Mouse (Mus musculus): Measurements from ENCODE around the gene Mroh2a.

Gene Mroh2a

DNA sequence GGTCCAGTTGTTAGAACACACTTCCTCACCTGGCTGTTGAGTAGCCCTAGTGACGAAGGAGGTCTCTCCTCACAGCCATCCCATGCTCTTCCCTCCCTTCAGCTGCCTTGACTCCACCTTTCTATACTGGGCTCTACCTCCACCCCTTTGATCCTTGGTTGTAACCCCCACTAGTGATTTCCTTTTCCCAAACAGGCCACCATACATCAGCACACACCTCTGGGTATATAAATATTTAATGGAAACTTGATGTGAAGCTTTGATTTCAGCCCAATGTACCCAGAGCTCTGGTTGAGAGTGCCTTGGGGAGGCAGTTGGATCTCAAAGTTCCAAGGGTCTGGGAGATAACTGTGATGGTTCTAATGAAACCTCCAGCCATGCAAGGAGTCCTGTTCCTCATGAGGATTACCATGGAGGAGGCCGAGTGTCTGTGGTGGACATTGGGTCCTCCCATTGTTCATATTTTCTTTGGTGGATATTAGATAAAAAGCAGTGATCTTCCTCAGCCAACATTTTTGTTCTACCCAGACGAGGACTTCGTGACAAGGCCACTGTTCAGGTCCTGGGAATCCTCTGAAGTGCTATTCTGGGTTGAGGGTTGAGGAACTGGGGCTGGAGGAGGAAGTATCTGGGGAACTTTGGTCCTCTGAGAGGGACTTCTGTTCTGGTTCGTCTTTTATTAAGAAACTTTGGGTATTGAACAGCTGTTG is at the start of gene Mroh2a:
Gene Mroh2a (plus strand): TSS at position 317 of the 710 bp plus-strand sequence.
- DNase-seq, result no peak

DNA sequence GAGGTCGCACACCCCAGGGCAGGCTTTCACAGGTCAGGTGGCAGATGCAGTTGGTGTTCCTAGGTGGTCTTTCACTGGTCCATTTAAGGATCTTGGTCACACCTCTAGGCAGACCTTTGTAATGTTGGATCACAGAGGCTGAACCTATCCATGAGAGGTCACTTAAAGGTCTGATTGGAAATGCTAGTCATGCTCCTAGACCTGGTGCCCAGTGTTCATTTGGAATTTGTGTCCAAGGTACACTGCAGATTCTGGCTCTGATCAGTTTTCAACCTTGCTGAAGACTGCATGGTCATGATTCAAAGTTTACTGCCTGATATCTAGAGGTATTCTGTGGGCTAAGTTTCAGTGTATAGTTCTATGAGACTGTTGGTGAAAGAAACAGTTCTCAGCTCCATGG is 47.1 kb upstream of the Mroh2a start:
- DNase-seq, result no peak

DNA sequence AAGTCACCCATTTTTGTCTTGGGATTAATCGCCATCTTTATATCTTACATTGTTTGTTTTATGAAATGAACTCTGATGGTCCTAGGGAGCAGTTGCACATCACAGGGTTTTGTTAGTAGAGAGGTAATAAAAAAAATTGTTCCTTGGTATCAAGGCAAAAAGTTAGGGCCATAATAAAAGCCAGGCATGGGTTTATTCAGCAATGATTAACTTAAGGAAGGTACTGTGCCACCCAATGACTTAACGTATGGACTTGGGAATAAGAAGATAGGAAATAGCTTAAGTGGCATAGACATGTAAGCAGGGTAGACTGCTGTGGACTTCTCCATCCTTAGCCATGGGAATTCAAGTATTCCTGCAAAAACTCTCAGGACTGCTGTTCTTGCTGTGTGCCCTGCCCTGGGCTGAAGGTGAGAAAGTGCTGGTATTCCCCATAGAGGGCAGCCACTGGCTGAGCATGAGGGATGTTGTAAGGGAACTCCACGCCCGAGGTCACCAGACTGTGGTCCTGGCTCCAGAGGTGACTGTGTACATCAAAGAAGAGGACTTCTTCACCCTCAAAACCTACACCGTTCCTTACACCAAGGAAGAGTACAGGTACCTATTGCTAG is 40.4 kb upstream of the Mroh2a start:
- DNase-seq, result no peak

DNA sequence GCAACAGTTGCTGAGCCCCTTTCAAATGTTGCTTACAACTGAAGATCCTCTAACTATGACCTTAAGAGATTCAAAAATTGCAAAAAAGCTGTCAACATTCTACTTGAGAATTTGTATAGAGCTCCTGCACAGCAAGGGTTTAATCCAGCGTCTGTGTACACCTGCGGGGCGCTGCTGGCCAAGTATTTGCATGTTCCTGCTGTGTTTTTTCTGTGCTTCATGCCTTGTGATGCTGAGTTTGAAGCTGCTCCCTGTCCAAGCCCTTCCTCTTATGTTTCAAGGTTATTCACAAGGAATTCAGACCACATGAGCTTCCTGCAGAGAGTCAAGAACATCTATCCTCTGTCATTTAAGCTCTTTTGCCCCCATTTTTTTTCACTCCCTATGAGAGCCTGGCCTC is 34.6 kb upstream of the Mroh2a start:
- DNase-seq, result no peak

DNA sequence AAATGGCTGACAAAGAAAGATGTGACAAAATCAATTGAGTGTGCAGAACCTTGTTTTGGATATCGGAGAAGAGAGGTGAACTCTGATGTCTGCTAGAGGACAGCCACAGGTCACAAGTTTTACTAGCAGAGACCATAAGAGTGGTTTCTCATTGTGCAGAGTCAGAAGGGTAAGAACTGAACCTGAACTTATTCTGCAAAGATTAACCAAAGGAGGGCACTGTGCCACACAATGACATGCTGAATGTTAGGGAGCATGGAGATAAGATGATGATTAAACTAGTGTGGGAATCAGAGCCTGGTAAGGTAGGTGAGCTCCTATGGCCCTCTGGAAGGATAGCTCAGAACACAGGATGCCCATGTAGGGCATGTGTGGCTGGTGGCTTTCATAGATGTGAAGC is 31.1 kb upstream of the Mroh2a start:
- DNase-seq, result no peak

DNA sequence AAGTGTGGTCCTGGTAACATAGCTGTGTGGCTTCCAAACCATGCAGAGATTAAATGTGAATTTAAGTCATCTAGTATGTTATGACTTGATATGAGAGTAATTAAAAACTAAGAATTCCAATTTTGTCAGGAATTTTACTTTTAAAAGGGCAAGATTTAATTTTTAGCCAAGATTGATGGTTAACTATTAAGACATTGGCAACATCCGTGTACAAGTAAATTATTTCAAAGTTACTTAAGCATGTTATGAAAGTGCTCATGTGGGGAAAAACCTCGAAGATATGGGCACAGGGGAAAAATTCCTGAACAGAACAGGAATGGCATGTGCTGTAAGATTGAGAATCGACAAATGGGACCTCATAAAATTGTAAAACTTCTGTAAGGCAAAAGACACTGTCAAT is 29.3 kb upstream of the Mroh2a start:
- DNase-seq, result no peak

GRCm38 (mm10) chr1:88199996-88200395 is 26.8 kb upstream of the Mroh2a start:
- peak; percentile 48 for DNase-seq

- DNase-seq, result no peak
These were observed 26.3 kb upstream of the Mroh2a start, which contains the start of gene Ugt1a2 for GRCm38 (mm10) chr1:88200456-88200855. Ugt1a2 (plus strand) TSS chr1:88200601.

GRCm38 (mm10) chr1:88205294-88205922 is 21.4 kb upstream of the Mroh2a start, which contains the start of gene Dnajb3:
Dnajb3 (minus strand) TSS chr1:88205782.
- peak; percentile 85 for DNase-seq

DNA sequence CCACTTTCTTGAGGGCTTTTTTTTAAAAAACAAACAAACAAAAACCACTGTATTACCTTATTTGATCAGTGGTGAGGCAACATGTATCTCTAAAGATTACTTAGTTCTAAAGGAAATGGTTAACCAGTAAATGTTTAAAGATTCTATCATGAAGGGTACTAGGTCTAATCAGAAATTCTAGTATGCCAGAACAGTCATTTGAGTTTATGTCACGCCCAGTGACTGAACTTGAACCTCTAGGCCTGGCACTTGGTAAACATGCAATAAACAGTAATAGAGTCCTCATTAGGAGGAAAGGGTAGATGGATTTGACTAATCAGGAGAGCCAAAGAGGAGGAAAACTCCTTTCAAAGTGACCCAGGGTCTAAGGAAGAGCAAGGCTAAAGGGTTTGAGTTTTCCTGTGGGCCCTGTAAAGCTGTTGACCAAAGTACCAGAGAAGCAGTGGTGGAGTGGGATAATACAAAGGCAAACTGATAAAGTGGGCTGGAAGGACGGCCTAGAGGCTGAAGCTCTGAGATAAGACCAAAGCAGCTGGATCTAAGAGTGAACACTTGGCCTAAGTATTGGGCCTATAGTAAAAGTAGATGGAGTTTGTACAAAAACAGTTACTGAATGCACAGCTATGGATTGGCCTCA is 19.8 kb upstream of the Mroh2a start:
- no peak for DNase-seq

DNA sequence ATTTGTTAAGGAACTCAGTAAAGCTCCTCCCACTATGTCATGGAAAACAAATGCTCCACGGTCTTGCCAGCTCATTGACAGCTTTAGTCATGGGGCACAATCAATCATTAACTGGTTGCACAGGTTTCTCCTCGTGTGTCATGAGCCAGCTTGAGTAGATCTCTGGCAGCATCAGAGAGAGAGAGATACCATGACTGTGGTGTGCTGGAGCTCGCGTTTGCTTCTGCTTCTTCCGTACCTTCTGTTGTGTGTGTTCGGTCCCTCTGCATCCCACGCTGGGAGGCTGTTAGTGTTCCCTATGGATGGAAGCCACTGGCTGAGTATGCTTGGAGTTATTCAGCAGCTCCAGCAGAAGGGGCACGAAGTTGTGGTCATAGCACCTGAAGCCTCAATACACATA is 15.0 kb upstream of the Mroh2a start, which contains the start of gene Ugt1a1:
Gene Ugt1a1 (plus strand): TSS at position 148 of the 400 bp plus-strand sequence.
- DNase-seq, result no peak

- no peak for DNase-seq
These were observed 14.3 kb upstream of the Mroh2a start for GRCm38 (mm10) chr1:88212341-88213045.

GRCm38 (mm10) chr1:88213061-88213460 is 13.7 kb upstream of the Mroh2a start:
- no peak for DNase-seq

- DNase-seq, result no peak
These were observed 12.9 kb upstream of the Mroh2a start for GRCm38 (mm10) chr1:88213766-88214461.

- no peak for DNase-seq
These were observed 12.3 kb upstream of the Mroh2a start for GRCm38 (mm10) chr1:88214462-88214952.

DNA sequence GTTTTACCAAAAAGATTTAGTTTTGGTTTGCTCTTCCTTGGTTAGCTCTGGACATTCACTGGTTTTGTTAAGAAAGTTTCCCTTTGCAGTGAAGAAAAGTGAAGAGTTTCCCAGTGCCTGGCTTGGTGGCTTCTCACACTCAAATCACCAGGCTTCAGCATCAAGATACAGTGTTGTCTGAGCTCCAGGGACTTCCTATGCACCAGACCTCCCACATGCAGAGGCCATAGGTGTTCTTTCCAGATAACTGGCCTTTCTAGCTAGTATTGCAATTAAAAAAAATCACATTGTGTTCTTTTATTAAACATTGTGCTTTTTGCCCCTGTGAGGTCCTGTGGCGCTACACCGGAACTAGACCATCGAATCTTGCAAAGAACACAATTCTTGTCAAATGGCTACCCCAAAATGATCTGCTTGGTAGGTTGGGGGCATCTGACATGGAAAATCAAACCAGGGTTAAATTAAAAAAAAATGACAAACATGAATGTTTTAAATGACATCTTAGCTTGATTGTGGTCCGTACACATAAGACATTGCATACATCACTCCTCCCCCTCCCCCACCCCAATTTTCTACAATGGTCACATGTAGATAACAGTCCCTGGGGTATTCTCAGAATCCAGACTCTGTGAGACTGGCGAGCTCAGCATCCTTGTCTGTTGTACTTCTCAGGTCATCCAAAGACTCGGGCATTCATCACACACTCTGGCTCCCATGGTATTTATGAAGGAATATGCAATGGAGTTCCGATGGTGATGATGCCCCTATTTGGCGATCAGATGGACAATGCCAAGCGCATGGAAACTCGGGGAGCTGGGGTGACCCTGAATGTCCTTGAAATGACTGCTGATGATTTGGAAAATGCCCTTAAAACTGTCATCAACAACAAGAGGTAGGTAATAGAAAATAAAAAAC is 11.1 kb upstream of the Mroh2a start:
- no peak for DNase-seq

- DNase-seq, result no peak
These were observed 10.2 kb upstream of the Mroh2a start for GRCm38 (mm10) chr1:88216551-88216950.

DNA sequence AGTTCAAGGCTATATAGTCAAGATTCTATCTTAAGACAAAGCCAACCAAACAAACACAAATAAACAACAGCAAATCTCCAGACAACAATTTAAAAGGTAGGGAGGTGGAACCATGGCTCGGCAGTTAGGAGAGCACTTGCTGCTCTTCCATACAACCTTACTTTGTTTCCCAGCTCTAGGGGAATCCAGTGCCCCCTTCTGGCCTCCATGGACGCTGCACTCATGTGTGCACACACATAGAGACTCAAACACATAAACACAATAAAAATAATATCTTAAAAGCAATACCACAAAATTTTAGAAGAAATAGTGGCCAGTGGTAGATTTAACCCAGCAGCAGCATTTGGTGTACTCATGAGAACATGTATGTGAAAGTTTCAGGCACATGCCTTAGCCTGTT is 9.6 kb upstream of the Mroh2a start:
- no peak for DNase-seq

DNA sequence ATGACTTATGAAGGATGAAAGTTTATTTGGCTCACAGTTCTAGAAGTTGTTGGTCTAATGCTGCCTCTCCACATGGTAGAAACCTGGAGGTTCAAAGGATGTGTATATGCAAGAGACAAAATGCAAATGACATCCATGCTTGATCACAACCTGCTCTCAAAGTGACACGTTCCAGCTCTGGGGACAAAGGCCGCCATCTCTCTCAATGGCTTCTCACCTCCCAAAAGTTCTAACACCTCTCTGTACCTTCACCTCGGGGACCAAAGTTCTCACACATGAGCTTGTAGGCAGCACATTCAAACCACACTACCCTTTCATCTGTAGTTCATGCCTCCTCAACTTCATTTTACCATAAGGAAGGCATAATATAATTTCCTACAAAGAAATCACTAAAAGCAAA is 9.2 kb upstream of the Mroh2a start:
- DNase-seq, result no peak

GRCm38 (mm10) chr1:88218051-88218450 is 8.7 kb upstream of the Mroh2a start:
- DNase-seq, result no peak

GRCm38 (mm10) chr1:88218591-88218990 is 8.2 kb upstream of the Mroh2a start:
- no peak for DNase-seq
